Mouse (Mus musculus) hindbrain, embryonic 15.5 days (tissue): Measurements from ENCODE around the gene Eps15. TPM values are rescaled to one million over a fixed set of nuclear protein-coding genes. Genes with fewer than 3 reads are reported as not detected.
"Not testable (repeated sequence)": the region's sequence is repeated elsewhere in the genome, so short reads cannot be mapped to it uniquely, and the experiment has no call there.

ENCODE experiments used
- ATAC-seq: fragments of 200-750 bp; cut with Nextera tagmentation; 2 replicates; pipeline ENCODE4 v1.8.0; 2017; ENCODE audit warnings: low read depth, moderate number of reproducible peaks, moderate TSS enrichment; ENCODE audit not compliant: low FRiP score
- H3K27ac ChIP-seq: fragments of 300-500 bp; sonication (generic); replicated peaks from 2 replicates; pipeline ENCODE4 v1.5.1; 2015; ENCODE audit warnings: mild to moderate bottlenecking, inconsistent platforms
- H3K27me3 ChIP-seq: fragments of 300-500 bp; sonication (generic); 2 replicates; pipeline ENCODE4 v1.6.1; 2015; ENCODE audit warnings: control low read depth, inconsistent platforms
- H3K36me3 ChIP-seq: fragments of 300-500 bp; sonication (generic); 2 replicates; pipeline ENCODE4 v1.6.1; 2015; ENCODE audit warnings: control low read depth, inconsistent platforms
- H3K4me1 ChIP-seq: fragments of 300-500 bp; sonication (generic); replicated peaks from 2 replicates; pipeline ENCODE4 v1.6.1; 2015; ENCODE audit warnings: control low read depth, inconsistent platforms
- H3K4me2 ChIP-seq: fragments of 300-500 bp; sonication (generic); 2 replicates; pipeline ENCODE4 v1.6.1; 2015; ENCODE audit warnings: moderate library complexity, mild to moderate bottlenecking, inconsistent platforms
- H3K4me3 ChIP-seq: fragments of 300-500 bp; sonication (generic); 2 replicates; pipeline ENCODE4 v1.5.1; 2015; ENCODE audit warnings: mild to moderate bottlenecking, inconsistent platforms
- H3K9ac ChIP-seq: fragments of 300-500 bp; sonication (generic); 2 replicates; pipeline ENCODE4 v1.6.1; 2015; ENCODE audit warnings: inconsistent platforms
- H3K9me3 ChIP-seq: fragments of 300-500 bp; sonication (generic); 2 replicates; pipeline ENCODE4 v1.6.1; 2016; ENCODE audit warnings: control low read depth, inconsistent platforms
- WGBS: fragments of 180-500 bp; shearing (Covaris S2); methylation state at CpG from one replicate; pipeline ENCODE4 v1.1.7; 2015; 5-methylcytosine and 5-hydroxymethylcytosine counted together
- polyA plus RNA-seq: library from polyadenylated mRNA; unstranded; fragments of >200 nt; fragmentation: Nextera tagmentation; extraction: Ambion mirVana; gene quantifications from 2 replicates; pipeline ENCODE4 v1.2.1, GENCODE M21; 2015

Gene Eps15
- polyA plus RNA-seq, 1 experiment from 2014 or later: 65.2 TPM

DNA sequence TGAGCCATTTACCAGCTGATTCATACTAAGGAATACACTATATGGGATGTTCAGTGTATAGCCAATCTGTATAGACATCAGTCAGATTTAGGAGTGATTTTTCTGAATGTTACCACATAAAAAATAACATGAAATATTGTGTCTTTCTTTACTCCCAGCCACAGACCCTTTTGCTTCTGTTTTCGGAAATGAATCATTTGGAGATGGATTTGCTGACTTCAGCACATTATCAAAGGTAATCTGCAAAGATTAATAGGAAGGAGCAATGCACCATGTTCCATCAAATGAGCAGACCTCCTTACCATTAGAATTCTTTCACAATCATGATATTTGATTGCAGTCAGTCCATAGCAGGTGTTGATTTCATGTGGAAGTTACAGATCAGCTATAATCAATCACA is 98.0 kb downstream of the Eps15 start:
- peaks cover 58% of the 10 kb centered on the region for H3K36me3 ChIP-seq
- ATAC-seq: no peak
- WGBS: 95% methylated on average over 1 of the region's 1 CpGs

DNA sequence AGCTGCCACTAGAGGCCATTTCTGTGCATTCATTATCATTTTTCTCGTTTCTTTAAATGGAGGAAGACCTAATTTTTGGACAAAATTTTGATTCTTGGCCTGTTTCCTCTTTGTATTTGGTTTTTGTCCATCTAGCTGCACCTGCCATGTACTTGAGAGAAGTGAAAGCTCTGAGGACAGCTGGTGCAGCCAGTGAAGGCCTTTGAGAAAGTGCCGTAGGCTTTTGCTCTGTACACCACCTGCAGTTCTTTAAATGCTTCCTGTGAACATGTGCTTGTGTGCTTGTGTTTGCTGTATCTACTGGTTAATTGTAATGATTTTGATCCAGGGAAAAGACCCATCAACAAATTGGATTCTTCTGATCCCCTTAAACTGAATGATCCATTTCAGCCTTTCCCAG is 102.4 kb downstream of the Eps15 start:
- Histone ChIP-seq H3K9me3 (no peaks in the 10 kb centered on the region), H3K27ac (no peak overlapping the region), H3K27me3 (no peaks in the 10 kb centered on the region), H3K4me2 (no peak overlapping the region), H3K36me3 (peaks cover 36% of the 10 kb centered on the region), H3K4me3 (no peak overlapping the region), H3K4me1 (no peaks in the 10 kb centered on the region), H3K9ac (no peak overlapping the region)
- ATAC-seq: no peak
- 61% methylated on average over 2 of the region's 2 CpGs for WGBS

More for the DNA sequence above, 98.0 kb downstream of the Eps15 start:
- Histone ChIP-seq H3K4me2 (no peak overlapping the region), H3K4me1 (no peaks in the 10 kb centered on the region), H3K9ac (no peak overlapping the region), H3K9me3 (no peaks in the 10 kb centered on the region), H3K4me3 (no peak overlapping the region), H3K27ac (no peak overlapping the region), H3K27me3 (no peaks in the 10 kb centered on the region)

DNA sequence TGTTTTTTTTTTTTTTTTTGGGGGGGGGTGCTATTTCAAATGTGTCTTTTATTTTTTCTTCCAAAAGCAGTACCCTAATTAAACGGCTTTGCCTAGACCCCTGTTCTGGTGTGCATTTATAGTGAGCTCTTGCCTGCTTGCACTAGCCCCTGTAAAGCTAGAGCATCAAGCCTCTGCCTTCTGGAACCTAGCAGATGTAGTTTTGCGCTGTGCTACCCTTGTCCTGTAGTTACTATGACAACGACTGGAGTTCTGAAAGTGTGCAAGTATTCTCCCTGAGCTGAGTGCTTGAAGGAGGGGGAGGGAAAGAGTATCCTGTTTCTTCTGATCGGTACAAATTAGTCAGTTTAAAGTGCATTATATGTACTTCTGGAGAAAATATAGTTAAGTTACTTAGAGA is 105.5 kb downstream of the Eps15 start:
- H3K27ac ChIP-seq: no peak overlapping the region
- no peaks in the 10 kb centered on the region for H3K27me3 ChIP-seq
- no peak overlapping the region for H3K4me2 ChIP-seq
- no peak for ATAC-seq
- H3K4me1 ChIP-seq: no peaks in the 10 kb centered on the region
- H3K9me3 ChIP-seq: no peaks in the 10 kb centered on the region
- H3K9ac ChIP-seq: no peak overlapping the region
- peaks cover 24% of the 10 kb centered on the region for H3K36me3 ChIP-seq
- WGBS: 45% methylated on average over 4 of the region's 4 CpGs
- H3K4me3 ChIP-seq: no peak overlapping the region

DNA sequence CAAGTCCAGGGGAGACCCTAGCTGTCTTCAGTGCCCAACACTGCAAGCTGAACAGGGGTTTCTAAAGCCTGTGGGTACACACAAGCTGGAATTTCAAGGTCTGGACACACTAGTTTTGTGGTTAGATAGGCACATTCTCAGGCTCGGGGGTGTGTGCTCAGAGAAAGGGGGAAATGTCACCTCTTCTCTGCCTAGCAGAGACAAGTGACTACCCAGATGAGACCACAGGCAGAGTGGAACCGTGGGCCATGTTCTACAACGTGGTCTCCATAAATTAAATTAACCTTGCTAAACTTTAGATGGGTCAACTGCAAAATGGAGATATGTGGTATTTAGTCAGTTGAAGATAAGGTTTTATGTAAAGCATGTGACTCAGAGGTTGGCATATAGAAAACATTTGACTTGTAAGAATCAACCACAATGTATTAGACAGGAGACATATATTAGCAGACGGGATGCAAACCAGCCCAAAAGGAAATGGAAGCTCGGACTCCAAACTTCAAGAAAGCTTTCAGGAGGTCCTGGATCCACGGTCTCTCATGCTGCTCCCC is 113.2 kb downstream of the Eps15 start:
- Histone ChIP-seq H3K9ac (no peak overlapping the region), H3K4me3 (no peak overlapping the region), H3K27me3 (no peaks in the 10 kb centered on the region), H3K36me3 (peaks cover 6% of the 10 kb centered on the region; the same call in 1 of the 2 replicates), H3K4me1 (peaks cover 6% of the 10 kb centered on the region), H3K27ac (no peak overlapping the region), H3K4me2 (no peak overlapping the region), H3K9me3 (no peaks in the 10 kb centered on the region)
- ATAC-seq: no peak
- WGBS: 83% methylated on average over 6 of the region's 6 CpGs

DNA sequence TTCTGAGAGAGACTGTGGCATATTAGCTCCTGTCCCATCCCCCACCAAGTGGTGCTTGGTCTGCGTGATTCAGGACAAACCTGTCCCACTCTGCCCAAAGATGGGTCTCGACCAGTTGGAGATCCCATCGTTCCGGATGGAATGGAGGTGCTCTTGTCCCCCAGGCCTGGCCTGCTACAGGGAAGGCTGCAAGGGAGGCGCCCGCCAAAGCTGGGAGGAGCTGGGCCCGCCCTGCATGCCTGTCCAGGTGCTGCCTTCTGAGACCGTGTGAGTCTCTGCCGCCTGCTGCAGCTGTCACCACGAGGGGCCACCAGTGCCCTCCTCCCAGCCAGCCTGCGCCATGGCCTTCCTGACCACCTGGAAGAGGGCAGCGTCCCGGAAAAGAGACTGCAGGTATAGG is 113.8 kb downstream of the Eps15 start:
- Histone ChIP-seq H3K4me1 (peaks cover 6% of the 10 kb centered on the region), H3K9me3 (no peaks in the 10 kb centered on the region), H3K4me2 (peak overlapping the region; percentile 50), H3K36me3 (peaks cover 3% of the 10 kb centered on the region; the same call in 1 of the 2 replicates), H3K27me3 (no peaks in the 10 kb centered on the region), H3K4me3 (peak overlapping the region; percentile 1; the same call in 1 of the 2 replicates), H3K27ac (no peak overlapping the region), H3K9ac (0 out of 2 replicates have a peak overlapping the region, but pooled peaks have one; percentile 11)
- no peak for ATAC-seq
- 17% methylated on average over 13 of the region's 13 CpGs for WGBS

DNA sequence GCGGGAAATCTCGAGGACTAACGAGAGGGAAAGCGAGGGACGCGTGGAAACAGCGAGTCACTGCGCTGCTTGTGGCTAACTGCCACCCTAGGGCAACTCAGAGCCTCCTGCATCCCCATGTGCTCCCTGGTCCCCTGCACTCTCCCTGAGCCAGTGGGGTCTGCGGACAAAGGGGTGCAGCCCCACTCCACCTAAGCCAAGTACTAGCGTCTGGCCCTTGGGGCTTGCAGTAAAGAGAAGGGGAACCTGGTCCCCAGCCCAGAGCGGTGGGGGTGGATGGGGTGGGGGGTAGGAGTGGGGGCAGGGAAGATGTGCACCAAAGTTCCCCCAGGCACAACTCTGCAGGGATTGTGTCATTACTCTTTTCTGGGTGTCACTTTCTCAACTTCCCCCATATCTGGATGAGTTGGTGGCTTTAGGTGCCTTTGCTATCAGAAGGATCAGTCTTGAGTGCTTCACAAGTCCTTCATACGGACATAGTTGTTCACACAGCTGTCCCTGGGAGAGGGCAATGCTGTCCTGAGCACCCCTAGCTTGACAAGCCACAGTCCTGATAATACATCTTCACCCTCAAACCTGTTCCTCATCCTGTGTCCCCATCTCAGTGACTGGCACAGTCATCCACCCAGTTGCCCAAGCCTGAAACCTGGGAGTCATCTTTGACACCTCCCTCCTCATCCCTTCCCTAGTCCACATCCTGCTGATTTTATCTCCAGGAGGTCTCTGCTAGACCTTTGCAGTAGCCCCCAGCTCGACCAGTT is 114.4 kb downstream of the Eps15 start:
- Histone ChIP-seq H3K4me1 (peaks cover 6% of the 10 kb centered on the region), H3K4me3 (peak overlapping the region; percentile 1; the same call in 1 of the 2 replicates), H3K27ac (no peak overlapping the region), H3K27me3 (no peaks in the 10 kb centered on the region), H3K36me3 (peaks cover 3% of the 10 kb centered on the region; the same call in 1 of the 2 replicates), H3K4me2 (peak overlapping the region; percentile 50), H3K9me3 (no peaks in the 10 kb centered on the region), H3K9ac (0 out of 2 replicates have a peak overlapping the region, but pooled peaks have one; percentile 11)
- WGBS: 50% methylated on average over 13 of the region's 13 CpGs
- peak; percentile 57; the same call in 1 of the 2 replicates for ATAC-seq

DNA sequence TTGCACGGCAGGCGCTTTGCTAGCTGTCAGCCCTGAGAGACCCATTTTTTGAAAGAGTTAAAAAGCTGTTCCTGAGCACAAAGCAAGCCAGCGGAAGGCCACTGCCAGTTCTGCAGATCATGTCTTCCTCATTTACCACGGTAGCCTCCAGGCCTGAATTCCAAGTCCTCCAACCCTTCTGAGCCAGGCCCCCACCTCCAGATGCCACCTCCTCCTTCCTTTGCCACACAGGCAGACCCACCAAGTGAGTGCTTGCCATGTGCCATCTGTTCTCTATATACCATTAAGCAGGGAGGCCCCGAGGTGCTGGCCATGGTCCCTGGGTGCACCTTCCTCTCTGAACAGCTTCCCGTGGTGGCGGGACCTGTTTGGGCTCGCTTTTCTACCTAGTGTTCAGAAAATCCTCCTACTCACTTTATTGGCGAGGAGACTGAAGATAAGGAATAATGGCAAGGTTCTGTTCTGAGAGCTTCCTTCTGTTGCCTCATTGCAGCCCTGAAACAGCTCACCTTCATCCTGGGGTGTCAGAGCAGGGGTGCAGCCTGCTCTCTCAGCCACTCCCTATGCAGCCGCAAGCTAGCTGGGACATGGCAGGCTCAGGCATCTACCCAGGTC is 120.4 kb downstream of the Eps15 start:
- ATAC-seq: no peak
- no peak overlapping the region for H3K4me2 ChIP-seq
- no peak overlapping the region for H3K4me3 ChIP-seq
- no peak overlapping the region for H3K27ac ChIP-seq
- no peaks in the 10 kb centered on the region for H3K36me3 ChIP-seq
- no peaks in the 10 kb centered on the region for H3K9me3 ChIP-seq
- H3K27me3 ChIP-seq: no peaks in the 10 kb centered on the region
- WGBS: 77% methylated on average over 10 of the region's 10 CpGs
- H3K4me1 ChIP-seq: peaks cover under 1% of the 10 kb centered on the region; the same call in 1 of the 2 replicates
- no peak overlapping the region for H3K9ac ChIP-seq

DNA sequence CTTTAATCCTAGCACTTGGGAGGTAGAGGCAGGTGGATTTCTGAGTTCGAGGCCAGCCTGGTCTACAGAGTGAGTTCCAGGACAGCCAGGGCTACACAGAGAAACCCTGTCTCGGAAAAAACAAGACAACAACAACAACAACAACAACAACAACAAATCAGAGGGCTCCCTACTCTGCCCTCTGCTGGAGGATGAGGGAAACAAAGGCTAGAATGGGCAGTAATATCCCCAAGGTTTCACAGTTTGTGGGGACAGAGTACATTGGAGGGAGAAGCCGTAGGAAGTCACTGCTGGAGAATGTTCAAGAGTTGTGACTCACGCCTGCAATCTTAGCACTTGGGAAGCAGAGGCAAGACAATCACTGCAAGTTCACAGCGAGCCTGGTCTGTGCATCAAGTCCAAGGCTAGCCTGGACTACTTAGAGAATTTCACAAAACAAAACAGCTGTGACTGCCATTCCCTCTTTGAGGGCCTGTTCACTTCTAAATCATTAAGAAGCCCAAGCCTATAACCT is 121.2 kb downstream of the Eps15 start:
- no peaks in the 10 kb centered on the region for H3K27me3 ChIP-seq
- H3K9me3 ChIP-seq: no peaks in the 10 kb centered on the region
- no peak overlapping the region for H3K27ac ChIP-seq
- no peak for ATAC-seq
- H3K36me3 ChIP-seq: no peaks in the 10 kb centered on the region
- H3K4me1 ChIP-seq: peaks cover 8% of the 10 kb centered on the region
- H3K9ac ChIP-seq: no peak overlapping the region
- no peak overlapping the region for H3K4me3 ChIP-seq
- WGBS: 72% methylated on average over 5 of the region's 5 CpGs
- H3K4me2 ChIP-seq: no peak overlapping the region

DNA sequence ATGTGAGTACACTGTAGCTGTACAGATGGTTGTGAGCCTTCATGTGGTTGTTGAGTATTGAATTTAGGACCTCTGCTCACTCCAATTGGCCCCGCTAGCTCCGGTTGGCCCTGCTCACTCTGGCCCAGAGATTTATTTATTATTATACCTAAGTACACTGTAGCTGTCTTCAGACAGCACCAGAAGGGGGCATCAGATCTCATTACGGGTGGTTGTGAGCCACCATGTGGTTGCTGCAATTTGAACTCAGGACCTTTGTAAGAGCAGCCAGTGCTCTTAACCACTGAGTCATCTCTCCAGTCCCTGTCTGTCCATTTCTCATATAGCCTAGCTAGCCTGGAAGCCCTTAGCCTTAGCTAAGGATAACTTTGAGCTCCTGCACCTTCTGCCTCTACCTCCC is 124.8 kb downstream of the Eps15 start:
- not testable (repeated sequence) for H3K27ac ChIP-seq, H3K4me3 ChIP-seq, H3K27me3 ChIP-seq, ATAC-seq, H3K9me3 ChIP-seq, H3K9ac ChIP-seq, H3K36me3 ChIP-seq, H3K4me2 ChIP-seq
- WGBS: 94% methylated on average over 3 of the region's 3 CpGs
- peaks cover 17% of the 10 kb centered on the region for H3K4me1 ChIP-seq

DNA sequence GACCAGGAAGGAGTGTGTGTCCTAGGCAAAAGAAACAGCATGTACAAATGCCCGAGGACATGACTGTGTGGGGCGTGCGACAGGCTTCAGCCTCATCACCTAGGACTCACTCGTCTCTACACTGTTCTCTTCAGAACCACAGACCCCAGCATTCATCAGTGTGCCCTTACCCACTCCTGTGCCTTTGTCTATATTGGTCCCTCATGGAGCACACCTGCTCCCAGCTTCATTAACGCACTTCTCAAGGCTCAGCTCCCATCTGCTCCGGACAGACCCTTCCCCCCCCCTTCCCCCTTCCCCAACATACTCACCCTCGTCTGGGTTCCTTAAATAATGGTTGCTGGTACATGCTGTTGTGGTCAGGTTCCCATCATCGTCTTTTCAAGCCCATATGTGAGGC is 125.3 kb downstream of the Eps15 start:
- Histone ChIP-seq H3K27ac (no peak overlapping the region), H3K9me3 (no peaks in the 10 kb centered on the region), H3K4me2 (no peak overlapping the region), H3K9ac (no peak overlapping the region), H3K36me3 (no peaks in the 10 kb centered on the region), H3K4me1 (peaks cover 17% of the 10 kb centered on the region), H3K4me3 (no peak overlapping the region), H3K27me3 (no peaks in the 10 kb centered on the region)
- WGBS: 41% methylated on average over 8 of the region's 8 CpGs
- ATAC-seq: no peak

DNA sequence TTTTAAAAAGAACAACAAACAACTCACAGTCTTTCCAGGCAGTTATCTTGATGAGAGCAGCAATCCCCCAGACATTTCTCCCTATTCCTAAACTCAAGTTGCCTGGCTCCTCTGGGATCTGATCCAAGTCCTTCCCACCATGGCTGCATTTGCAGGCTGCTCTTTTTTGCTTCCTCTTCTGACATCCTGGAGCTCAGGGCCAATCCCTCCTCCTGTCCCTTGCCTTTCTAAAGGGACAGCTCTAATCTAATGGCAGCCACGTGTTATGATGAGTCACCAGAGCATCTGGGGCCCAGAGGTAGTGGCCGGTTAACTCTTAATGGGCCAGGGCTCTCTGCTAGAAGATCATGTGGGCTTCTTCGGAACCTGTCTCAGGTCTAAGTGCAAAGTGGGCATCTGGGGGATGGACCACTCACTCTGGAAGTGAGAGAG is 126.0 kb downstream of the Eps15 start:
- WGBS: 8% methylated on average over 3 of the region's 3 CpGs
- H3K4me1 ChIP-seq: peaks cover 17% of the 10 kb centered on the region
- H3K27me3 ChIP-seq: no peaks in the 10 kb centered on the region
- H3K36me3 ChIP-seq: no peaks in the 10 kb centered on the region
- H3K9ac ChIP-seq: peak overlapping the region; percentile 72
- peak; percentile 61 for ATAC-seq
- no peaks in the 10 kb centered on the region for H3K9me3 ChIP-seq
- H3K4me3 ChIP-seq: peak overlapping the region; percentile 65
- H3K4me2 ChIP-seq: peak overlapping the region; percentile 91
- no peak overlapping the region for H3K27ac ChIP-seq
